Mouse (Mus musculus): ENCODE results near the gene Hccs.

GRCm38 (mm10) chrX:169308559-169308958 is 11.6 kb downstream of the Hccs start:
- TF ChIP-seq CTCF (IDR thresholded peaks at IDR 0.05; ENCODE audit: low read depth, low read length), result no peak
- TF ChIP-seq POLR2A (IDR thresholded peaks at IDR 0.05; ENCODE audit: extremely low read depth, insufficient read depth, low read length), result no peak

Data from liver, adult 2 months (tissue).